Mouse (Mus musculus) heart, postnatal 10 days (tissue): ENCODE results near the gene Kcnj12. TPM values are rescaled to one million over a fixed set of nuclear protein-coding genes. Genes with fewer than 3 reads are reported as not detected.

ENCODE experiments used
- DNase-seq, 2 experiments: peaks; one replicate each; pipeline ENCODE4 v3.0.0; 2021
- intact Hi-C: fragments of 180-260 bp; cut with DNase I; formaldehyde crosslinking; loops from one replicate; pipeline ENCODE4 v1.15.1; 2025
- total RNA-seq, 2 experiments: library from RNA; stranded (reverse); gene quantifications; 2 replicates each; pipeline ENCODE4 v1.2.3; 2021

Gene Kcnj12
- total RNA-seq, 2 experiments from 2014 or later: 20.6 to 24.7 TPM

DNA sequence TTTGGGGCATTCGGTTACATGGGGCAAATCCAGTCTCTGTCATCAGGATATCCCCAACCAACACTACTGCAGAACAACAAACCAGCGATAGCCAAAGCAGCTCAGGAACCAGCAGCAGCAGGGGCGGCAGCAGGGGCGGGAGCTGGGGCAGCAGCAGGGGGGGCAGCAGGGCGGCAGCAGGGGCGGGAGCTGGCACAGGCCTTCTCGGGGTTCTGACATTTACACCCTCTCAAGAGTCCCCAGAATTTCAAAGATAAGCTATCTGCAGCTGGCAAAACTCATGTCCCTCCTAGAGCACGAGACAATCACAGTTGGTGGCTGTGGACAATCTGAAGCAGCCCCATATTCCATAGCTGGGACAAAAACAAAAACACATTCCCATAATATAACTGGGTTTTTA, 28.8 kb downstream of the Kcnj12 start:
- DNase-seq: no peak

DNA sequence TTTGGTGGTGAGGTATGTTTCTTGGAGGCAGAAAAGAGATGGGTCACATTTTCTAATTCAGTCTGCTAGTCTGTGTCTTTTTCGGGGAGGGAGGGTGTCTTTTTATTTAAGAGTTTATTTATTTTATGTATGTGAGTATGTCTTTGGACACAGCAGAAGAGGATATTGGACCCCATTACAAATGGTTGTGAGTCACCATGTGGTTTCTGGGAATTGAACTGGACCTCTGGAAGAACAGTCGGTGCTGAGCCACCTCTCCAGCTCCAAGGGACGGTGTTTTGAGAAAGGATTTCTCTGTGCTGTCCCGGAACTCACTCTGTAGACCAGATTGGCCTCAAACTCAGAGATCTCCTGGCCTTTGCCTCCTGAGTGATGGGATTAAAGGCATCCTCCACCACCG, 34.5 kb downstream of the Kcnj12 start:
- no peak for DNase-seq
- intact Hi-C loops: no loop called here

More for the DNA sequence above, 28.8 kb downstream of the Kcnj12 start:
- intact Hi-C loops: no loop called here

DNA sequence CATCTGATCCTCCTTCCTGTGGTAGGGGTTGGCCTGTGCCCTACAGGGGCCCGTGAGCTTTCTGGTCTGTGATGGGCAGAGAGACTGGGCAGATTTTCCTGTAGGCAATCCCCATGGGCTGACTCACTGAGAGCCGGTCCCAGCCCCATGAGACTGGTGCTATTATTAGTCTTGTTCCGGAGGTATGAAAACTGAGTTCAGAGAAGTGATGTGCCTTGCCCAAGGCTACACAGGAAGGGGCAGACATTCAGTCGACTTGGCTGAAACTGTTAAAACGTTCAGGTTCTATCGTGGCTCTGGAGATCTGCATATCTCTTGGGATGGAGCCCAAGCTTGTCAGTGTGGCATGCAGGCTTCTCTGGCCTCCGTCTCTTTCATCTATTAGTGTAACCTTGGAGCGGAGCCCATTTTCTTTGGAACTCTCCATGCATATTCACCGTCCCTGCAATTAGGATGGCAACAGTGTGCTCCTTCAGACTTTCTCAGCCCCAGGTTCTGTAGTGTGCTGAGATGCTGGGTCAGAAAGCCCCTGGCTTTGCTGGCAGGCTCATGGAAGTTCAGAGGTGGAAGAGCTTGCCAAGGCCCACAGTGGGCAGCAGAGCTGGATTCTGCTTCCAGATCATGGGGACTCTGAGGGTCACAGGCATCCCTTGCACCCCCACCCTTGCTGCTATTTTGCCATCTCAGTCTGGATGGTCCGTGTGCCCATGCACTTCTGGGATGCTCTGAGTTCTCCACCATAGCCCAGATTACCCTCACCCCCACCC, 37.5 kb downstream of the Kcnj12 start:
- intact Hi-C loops: no loop called here
- DNase-seq: peak; percentile 38 to 44

DNA sequence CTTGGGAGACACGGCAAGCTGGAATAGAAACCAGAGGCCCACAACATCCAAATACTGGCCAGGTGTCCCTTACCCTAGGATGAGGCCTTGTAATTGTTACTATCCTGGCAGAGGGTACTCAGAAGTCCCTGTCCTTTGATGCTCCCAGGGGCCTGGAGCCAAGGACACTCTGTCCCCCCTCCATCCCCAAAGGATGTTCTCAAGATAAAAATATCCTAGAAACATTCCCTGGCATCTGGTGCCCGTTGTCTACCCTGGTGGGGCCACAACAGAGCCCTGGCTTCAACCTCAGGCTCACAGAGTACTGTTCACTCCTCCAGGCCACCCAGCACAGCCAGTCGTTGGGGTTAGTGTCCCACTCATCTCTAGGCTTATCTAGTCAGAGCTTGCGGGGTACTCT, 38.3 kb downstream of the Kcnj12 start:
- intact Hi-C loops: no loop called here
- peak; percentile 18 to 46 for DNase-seq

DNA sequence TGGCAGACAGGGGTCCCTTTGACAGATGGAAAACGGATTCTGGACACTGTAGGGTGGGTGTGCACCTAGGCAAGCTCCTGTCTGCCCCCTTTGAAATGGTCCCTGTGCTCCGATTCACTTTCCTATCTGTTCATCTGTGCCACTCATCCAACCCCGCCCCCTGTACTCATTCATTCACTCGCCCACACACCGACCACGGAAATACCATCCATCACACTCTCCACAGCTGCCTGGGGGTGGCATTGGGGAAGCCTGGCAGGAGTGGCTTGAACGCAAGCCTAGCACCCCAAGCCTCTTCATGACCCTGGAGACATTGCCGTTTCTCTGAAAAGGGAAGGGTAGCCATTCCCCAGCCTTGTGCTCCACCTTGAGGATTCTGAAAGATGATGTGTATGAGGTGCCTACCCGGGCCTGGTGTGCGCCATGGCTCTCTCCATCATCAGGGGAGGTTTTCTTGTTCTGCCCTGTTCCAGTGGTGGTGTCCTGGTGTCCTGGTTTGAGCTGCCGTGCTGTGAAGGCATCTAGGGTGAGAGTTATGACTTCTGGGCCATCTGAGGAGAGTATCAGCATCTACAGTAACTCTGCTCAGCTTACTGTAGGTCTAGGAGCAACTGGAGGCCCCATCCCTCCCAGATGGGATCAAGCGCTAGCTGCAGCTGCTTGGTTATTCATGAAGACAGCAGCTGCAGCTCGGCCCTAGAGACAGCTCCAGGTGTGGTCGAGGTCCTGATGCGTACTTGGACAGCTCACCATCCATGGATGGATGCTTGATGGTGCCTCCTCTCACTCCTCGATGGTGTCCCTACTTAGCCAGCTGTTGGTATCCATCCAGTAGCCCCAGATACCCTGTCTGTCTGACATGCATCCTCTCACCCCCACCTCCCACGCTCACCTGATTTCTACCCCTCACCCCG, 40.4 kb downstream of the Kcnj12 start:
- no peak for DNase-seq
- intact Hi-C loops: no loop called here

DNA sequence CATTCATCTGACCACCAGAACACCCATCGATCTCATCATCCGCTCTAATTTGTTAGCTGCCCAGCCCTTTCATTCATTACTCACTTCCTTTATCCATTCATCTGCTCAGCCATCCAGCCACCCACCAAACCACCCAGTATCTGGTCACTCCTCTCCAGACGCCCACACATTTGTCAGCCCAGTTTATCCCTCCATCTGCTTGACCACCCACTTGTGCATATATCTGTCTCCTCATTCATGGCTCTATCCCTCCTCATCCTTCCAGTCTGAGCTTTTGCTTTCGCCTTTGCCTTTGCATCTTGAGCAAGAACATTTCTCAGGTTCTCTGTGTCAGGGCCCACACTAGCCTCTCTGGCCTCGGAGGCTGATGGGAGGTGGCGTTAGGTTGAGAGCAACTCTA, 41.1 kb downstream of the Kcnj12 start:
- DNase-seq: no peak
- intact Hi-C loops: no loop called here

DNA sequence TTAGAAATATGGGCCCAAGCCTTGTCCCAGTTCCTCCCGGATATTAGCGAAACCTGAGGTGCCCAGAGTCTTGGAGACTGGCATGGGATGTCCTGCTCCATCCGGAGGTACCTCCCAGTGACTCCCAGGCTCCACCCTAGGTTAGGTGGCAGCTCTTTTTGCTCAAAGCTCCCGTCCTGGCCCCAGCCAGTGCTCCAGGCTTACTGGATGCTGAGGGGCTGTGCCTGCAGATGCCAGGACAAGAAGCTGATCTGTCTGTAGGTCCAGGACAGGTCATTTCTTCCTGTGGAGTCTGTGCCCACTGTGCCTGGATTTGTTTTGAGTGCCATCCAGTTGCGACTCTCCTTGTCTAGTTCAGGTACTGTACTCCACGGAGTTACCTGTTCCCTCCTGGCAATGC, 43.3 kb downstream of the Kcnj12 start:
- intact Hi-C loops: no loop called here
- DNase-seq: no peak

DNA sequence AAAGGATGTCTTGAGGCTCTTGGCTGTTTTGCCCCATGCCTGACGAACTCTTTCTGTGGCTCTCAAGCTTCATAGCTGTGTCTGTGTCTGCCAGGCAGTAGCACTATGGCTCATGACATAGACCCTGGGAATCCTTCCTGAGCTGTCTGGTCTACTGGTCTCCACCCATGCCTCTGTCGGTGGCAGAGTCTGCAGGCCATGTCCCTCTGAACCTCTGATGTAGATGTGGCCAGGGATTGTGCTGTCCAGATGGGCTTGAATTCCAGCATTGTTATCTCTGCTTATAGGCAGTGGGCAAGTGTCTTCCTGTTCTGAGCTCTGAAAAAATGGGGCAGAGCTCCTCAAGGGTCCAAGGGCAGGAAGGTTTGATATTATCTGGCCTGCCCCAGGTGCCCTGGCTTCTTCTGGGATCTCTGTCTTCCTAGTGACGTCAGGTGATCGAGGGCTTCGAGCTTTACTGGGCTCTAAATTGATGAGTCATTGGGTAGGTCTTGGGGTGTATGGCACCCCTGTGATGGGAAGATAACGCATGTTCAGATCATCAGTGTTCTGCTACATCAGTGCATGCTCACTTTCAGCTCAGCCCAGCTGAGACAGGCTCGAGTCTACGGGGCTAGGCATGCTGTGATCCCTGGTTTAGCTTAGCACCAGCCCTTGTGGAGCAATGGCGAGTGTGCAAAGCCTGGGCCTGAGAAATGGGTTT, 44.9 kb downstream of the Kcnj12 start:
- no peak for DNase-seq
- intact Hi-C loops: no loop called here

DNA sequence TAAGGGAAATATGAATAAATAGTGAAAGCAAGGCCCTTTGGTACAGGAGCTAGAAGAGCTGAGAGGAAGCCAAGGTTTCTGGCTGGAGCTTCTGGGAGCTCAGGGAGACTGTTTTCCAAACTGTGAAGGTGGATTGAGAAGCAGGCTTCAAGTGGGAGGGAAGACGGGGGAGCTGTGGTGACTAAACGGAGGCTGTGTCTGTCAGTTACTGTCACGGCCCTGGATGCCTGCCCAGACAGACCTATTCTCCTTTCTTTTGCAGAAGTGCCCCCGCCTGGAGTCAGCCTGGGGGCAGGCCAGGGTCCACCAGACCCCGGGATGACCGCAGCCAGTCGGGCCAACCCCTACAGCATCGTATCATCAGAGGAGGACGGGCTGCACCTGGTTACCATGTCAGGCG, 46.5 kb downstream of the Kcnj12 start:
- peak; percentile 13 to 24 for DNase-seq
- intact Hi-C loops: no loop called here

DNA sequence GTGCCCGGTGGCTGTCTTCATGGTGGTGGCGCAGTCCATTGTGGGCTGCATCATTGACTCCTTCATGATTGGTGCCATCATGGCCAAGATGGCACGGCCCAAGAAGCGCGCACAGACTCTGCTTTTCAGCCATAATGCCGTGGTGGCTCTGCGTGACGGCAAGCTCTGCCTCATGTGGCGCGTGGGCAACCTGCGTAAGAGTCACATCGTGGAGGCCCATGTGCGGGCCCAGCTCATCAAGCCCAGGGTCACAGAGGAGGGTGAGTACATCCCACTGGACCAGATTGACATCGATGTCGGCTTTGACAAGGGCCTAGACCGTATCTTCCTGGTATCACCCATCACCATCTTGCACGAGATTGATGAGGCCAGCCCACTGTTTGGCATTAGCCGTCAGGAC, 47.3 kb downstream of the Kcnj12 start:
- intact Hi-C loops: no loop called here
- DNase-seq: no peak

DNA sequence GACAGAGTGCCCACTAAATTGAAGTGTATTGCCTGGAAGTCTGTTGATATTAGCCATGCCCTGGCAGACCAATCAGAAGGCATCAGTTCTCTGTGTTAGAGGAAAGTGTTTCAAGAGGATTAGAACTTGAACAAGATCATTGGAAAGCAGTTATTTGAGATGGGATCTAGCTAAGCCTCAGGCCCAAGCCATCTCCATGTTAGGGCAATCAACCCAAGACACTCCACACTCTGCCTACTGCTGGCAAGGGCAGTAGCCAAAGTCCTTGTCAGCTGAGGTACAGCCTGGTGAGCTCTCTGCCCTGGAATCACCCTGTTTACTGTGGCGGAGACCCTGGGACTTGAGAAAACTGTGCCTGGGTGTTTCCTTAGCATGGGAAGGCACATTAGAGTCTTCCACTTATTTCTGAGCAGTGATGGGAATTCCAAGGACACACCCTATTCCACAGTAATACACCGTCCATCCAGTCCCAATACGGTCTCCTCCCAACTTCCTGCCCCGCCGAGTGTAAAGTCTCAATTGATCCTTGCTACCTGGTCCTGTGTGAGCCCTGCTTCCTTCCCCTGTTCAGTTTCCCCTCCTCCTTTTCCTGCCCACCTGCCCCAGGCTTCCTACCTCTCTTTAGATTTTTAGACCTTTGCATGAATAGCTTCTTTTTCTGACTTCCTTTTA, 52.4 kb downstream of the Kcnj12 start:
- intact Hi-C loops: no loop called here

DNA sequence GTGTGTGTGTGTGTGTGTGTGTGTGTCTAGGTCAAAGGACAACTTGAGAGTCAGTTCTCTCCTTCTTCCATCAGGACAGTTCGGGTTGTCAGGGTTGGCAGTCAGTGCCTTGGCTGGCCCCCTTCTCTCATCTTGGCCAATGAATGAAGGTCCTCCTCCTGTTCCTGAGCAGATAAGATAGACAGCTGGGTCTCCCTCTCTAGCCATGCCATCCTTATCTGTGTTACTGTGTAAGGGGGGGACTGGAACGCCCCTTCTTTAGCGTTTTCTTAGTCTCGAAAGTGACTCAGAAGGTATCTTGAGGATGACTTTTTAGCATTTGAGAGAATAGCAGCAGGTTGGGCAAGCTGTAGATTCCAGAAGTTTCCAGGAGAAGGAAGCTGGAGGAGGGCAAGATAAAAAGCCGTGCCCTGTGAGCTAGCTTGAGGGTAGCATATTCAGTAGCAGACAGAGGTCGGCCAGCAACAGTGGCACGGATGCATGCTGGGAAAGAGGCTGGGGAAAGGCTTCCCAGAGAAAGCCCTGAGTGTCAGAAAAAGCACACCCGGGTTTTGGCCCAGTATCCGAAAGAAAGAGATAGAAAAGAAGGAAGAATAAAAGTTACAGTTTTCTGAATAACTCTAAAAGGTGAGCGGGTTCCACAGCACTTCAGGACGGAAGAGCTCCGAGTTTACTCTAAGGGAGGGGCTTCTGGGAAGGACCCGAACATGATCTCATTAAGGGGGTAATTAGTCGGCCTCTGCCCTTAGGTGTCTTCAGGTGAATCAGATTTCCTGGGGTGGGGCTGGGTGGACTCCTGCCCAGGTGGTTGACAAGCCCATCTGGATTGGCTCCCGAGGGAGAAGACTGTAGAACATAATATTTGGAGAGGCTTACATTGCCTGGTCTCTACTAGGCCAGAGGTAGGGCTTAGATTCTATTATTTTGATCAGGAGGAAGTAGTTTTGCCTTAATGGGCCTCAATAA, 53.3 kb downstream of the Kcnj12 start:
- DNase-seq: peak in 1 of 2 experiments; percentile 13
- intact Hi-C loops: no loop called here

More for the DNA sequence above, 52.4 kb downstream of the Kcnj12 start:
- no peak for DNase-seq

DNA sequence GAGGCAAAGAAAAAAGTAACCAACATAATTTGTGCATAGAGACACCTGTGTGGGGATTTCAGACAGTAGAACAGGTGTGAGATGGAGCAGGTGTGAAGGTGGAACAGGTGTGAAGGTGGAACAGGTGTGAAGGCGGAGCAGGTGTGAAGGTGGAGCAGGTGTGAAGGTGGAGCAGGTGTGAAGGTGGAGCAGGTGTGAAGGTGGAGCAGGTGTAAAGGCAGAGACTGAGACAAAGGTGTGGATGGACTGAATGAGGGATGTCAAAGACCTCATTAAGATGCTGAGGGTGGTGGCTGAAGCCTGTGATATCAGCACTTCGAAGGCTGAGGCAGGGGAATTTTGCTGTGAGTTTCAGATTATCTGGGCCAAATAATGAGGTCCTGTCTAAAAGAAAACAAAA, 59.3 kb downstream of the Kcnj12 start:
- no peak for DNase-seq
- intact Hi-C loops: no loop called here

DNA sequence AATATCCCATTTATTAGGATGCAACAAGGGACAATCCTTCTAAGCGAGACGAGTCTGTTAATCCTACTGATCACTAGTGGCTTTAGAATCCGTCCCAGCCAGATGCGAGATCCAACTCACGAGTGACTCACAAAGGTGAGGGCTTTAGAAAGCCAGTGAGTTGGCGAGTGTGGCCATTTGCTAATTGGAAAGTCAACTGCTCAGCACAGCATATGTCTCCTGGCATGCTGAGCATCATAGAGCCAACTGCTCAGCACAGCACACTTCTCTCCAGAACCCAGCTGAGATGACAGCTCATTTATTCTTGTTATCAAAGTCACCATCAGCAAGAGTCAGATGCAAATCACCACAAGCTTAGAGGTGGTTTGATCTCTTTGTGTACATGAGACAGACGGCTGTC, 67.8 kb downstream of the Kcnj12 start:
- DNase-seq: no peak
- intact Hi-C loops: loop anchor here (5.0 to 10.0 kb wide), 3 partner anchors 178 to 393 kb away; partner anchors contain the start of genes Llgl1 and Natd1

DNA sequence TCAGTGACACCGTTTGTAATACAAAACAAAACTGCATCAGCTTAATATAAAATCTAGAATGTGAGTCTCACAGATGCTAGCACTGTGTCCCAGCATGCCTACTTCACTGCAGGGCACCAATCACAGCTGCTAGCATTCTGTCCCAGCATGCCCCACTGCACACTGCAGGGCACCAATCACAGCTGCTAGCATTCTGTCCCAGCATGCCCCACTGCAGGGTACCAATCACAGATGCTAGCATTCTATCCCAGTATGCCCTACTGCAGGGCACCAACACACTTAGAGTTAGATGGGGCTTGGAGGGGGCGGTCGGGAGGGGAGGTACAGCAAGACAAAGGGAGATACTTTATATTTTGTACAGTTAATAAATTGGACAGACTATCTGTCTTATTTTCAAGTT, 68.8 kb downstream of the Kcnj12 start:
- intact Hi-C loops: loop anchor here (1.0 to 10.0 kb wide), 4 partner anchors 137 to 394 kb away; partner anchors contain the start of genes Llgl1 and Natd1

DNA sequence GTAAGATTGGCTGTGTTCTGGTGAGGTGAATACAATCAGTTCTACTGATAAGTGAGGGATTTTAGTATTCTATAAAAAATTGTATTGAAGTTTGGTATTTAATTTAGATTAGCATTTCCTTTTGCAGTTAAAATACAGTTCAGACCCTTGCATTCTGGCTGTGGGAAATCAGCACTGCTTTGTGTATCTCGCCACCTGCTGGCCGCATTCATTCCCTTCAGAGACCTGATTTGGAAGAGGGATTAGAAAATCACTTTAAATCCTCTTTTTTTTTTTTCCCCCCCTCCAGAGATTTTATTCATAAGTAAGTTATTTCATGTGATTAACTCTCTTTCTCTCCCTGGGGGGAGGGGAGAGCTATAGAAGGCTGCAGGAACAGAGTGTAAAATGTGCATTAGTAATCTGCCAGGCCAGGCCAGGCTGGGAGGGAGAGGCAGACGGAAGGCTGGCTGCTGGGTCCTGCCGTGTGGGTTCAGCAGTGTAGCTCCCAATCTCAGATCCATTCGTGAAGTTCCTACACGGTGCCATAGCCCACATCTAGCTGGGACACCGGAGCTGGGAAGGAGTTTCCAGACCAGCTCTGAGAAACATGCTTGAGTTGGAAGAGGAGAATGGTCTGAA, 69.4 kb downstream of the Kcnj12 start:
- intact Hi-C loops: loop anchor here (1.0 to 10.0 kb wide), 5 partner anchors 137 to 394 kb away; partner anchors contain the start of genes Llgl1 and Natd1
- DNase-seq: peak; percentile 74 to 85

More for the DNA sequence above, 68.8 kb downstream of the Kcnj12 start:
- DNase-seq: no peak

DNA sequence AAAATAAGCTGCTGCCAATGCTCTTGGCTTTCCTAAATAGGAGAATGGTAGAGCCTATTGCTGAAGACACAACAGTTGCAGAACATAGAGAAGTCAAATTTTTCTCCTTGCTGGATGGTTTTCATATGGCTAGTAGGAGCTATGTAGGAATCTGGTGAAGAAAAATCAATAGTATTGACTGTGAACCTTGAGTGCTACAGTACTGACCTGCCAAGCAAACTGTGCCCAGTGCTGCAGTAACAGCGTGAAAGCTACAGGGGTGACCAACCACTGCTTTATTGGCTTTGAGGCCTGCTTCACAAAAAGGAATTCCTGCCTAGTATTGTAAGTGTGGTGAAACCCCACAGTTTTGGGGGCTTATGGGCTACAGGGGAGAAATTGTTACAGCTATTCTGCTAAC, 75.7 kb downstream of the Kcnj12 start:
- intact Hi-C loops: loop anchor here (10.0 kb wide), 1 partner anchor 333 kb away; no protein-coding TSS in a partner anchor
- no peak for DNase-seq
